Mouse (Mus musculus) ES-Bruce4 (cell line): ENCODE measurements at regions not wholly inside any gene's neighbourhood (a gene's known extent, or its start where the extent isn't known, plus 50 kb on each side); places are given as distances from the start of the nearest gene placed in this dataset.

ENCODE experiments used
- EP300 ChIP-seq: IDR thresholded peaks from 2 replicates; pipeline ENCODE4 v1.6.1; 2011; ENCODE audit warnings: low read depth, low read length; ENCODE audit not compliant: insufficient read depth
- POLR2A ChIP-seq: IDR thresholded peaks from one replicate; pipeline ENCODE4 v1.8.1; 2011; ENCODE audit warnings: low read length; ENCODE audit not compliant: insufficient read depth

DNA sequence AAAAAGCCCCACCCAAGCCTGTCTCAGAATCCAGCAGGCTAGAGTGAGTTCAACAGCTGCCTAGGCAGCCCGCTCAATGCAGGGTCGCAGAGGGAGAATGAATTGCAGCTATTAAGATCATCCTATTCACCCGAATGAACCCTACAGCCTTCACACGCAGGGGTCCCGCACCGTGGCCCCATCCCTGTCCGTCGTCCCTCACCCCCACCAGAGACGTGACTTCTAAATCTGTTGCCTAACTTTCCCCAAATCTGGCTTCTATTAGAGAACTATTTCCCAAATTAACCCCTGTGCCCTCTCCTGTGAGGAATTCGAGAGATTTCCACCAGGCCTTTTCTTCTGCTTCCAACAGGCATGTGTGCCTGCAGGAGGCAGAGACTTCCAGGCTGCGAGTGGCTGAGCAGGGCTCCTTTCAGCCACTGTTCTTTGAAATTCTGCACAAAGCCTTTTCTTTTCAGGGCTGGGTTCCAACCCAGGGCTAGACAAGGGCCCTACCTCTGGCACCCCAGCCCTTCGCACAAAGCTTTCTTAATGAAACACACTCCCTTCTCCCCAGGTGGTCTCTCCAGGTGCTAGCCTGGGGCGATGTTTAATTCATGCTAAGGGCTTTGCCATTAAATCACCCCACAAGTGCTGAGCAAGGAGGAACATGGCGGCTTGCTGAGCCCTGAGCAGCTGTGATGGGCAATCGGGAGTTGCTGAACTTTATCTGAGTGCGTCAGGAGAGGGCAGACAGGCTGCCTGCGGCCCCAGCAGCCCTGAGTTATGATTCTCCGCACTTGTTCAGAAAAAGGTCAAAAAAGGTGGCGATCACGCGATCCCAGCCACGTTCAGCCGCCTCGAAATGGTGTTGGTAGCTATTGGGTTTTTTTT, 134.7 kb upstream of the Rybp start:
- TF ChIP-seq EP300 (peak; percentile 98), POLR2A (no peak)
